Mouse (Mus musculus) ES-E14 (cell line): Measurements from ENCODE around the gene Mapk8ip2.

Experiments used
- CHD2 ChIP-seq: IDR thresholded peaks from 2 replicates; pipeline ENCODE4 v1.6.1; 2014; ENCODE audit warnings: mild to moderate bottlenecking, low read depth, low read length, inconsistent platforms
- HCFC1 ChIP-seq: IDR thresholded peaks from 2 replicates; pipeline ENCODE4 v1.6.1; 2012; ENCODE audit warnings: low read length, inconsistent platforms, borderline replicate concordance; ENCODE audit not compliant: insufficient read depth
- MAFK ChIP-seq: IDR thresholded peaks from 2 replicates; pipeline ENCODE4 v1.6.1; 2014; ENCODE audit warnings: mild to moderate bottlenecking, low read depth, low read length, inconsistent platforms; ENCODE audit not compliant: insufficient read depth
- ZC3H11A ChIP-seq: IDR thresholded peaks from 2 replicates; pipeline ENCODE4 v1.6.1; 2012; ENCODE audit warnings: low read depth, mild to moderate bottlenecking, inconsistent platforms, low read length, borderline replicate concordance
- ZNF384 ChIP-seq: IDR thresholded peaks from 2 replicates; pipeline ENCODE4 v1.6.1; 2012; ENCODE audit warnings: low read depth, low read length, inconsistent platforms

DNA sequence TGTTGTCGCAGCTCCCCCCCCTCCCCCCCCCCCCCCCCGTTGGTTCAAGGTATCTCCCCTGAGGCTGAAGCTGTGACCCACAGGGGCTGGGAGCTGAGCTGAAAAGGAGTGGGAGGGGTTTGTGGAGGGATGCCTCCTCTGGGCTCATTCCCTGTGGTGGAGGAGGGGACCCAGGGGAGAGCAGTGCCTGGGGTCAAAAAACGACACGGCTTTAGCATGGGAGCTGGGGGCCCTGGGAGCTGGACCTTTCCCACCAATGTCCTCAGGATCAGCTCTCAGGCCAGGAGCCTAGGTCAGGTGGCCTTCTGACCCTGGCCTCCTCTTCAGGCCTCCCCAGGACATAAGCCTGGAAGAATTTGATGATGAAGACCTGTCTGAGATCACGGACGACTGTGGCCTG, 1.1 kb downstream of the Mapk8ip2 start:
- TF ChIP-seq MAFK: no peak
- TF ChIP-seq CHD2: no peak
- TF ChIP-seq ZC3H11A: no peak
- TF ChIP-seq ZNF384: no peak
- no peak for TF ChIP-seq HCFC1
